8 mouse cellular contexts compared by ENCODE assay signal in genomic region chr15:12204319-12205159, GRCm38 (mm10). TPM values are rescaled to one million over a fixed set of nuclear protein-coding genes. Genes with fewer than 3 reads are reported as not detected.
A peak's percentile ranks its signal among the peaks of the same experiment; 100 is the strongest.
DNase-seq lines count a peak whose midpoint lies in the region; ATAC-seq lines count a peak whose summit lies in the region.

Mtmr12 (plus strand) TSS chr15:12205028.

- H3K27ac ChIP-seq in hindbrain, embryonic 16.5 days (ENCODE audit: low read depth, low read length) = peak within 1 kb of the TSS; percentile 93
- peak within 1 kb of the TSS; percentile 53 for H3K27ac ChIP-seq in macrophage

- no peaks in the 10 kb centered on the region for H3K9me3 ChIP-seq in hindbrain, embryonic 16.5 days (ENCODE audit: control insufficient read depth, low read length)

- H3K36me3 ChIP-seq in hindbrain, embryonic 16.5 days (ENCODE audit: control insufficient read depth, insufficient read depth, low read length) = no peaks in the 10 kb centered on the region
- H3K36me3 ChIP-seq in macrophage (ENCODE audit: inconsistent target) = no peaks in the 10 kb centered on the region

- peak within 1 kb of the TSS; percentile 73 for H3K4me2 ChIP-seq in hindbrain, embryonic 16.5 days (ENCODE audit: low read length)

- 0 out of 2 replicates have a peak, but pooled peaks cover 2% of the 10 kb centered on the region for H3K27me3 ChIP-seq in hindbrain, embryonic 16.5 days (replicated peaks; ENCODE audit: control insufficient read depth, insufficient read depth, low read length)

- H3K4me3 ChIP-seq in hindbrain, embryonic 16.5 days (ENCODE audit: low read length) = peak within 1 kb of the TSS; percentile 97
- peak within 1 kb of the TSS; percentile 68 for H3K4me3 ChIP-seq in macrophage (ENCODE audit: inconsistent target)

- ATAC-seq in hindbrain, embryonic 16.5 days = peak; percentile 97

- WGBS in hindbrain, embryonic 16.5 days = 0% methylated on average over 42 of the region's 58 CpGs
- 1% methylated on average over 46 of the region's 58 CpGs for WGBS in macrophage (ENCODE audit: missing documents)

- peaks cover 22% of the 10 kb centered on the region for H3K4me1 ChIP-seq in hindbrain, embryonic 16.5 days (ENCODE audit: control insufficient read depth, insufficient read depth, low read depth, low read length)

- peak within 1 kb of the TSS; percentile 98 for H3K9ac ChIP-seq in hindbrain, embryonic 16.5 days (ENCODE audit: low read depth, low read length)

- peak; percentile 97 for DNase-seq in WW6 (ENCODE audit: low read depth, low spot score)
- peak; percentile 98 to 100 for DNase-seq in cerebellum, postnatal 4 days (ENCODE audit: low spot score in 2 of 2)
- peak; percentile 100 for DNase-seq in gastrocnemius, adult 18-20 months (ENCODE audit: low spot score)
- DNase-seq in left cerebral cortex, adult 18-20 months (ENCODE audit: low spot score in 2 of 2) = peak; percentile 99 to 100
- DNase-seq in right cerebral cortex, adult 18-20 months = peak; percentile 100
- DNase-seq in urinary bladder, postnatal 10 days (ENCODE audit: low spot score) = peak; percentile 99

- peaks cover 42% of the 10 kb centered on the region for H3K79me2 ChIP-seq in macrophage (ENCODE audit: inconsistent target)

RNA-seq across cellular contexts. Expression of gene Mtmr12, which starts in this region (rescaled TPM):
- total RNA-seq in gastrocnemius, adult 18-20 months (2021) = 1 to 10 TPM; 2.2 to 4.0 TPM
- polyA plus RNA-seq in hindbrain, embryonic 16.5 days (2015; fragmentation: Nextera tagmentation; extraction: Ambion mirVana) = 7.1 and 9.1 TPM in 2 replicates
- 10 to 100 TPM; 52.2 to 56.4 TPM for total RNA-seq in left cerebral cortex, adult 18-20 months (2021)
- 100 to 1,000 TPM in 7 of 26 experiments, 10 to 100 TPM in 19; 20.6 to 207 (median 44.1) TPM for total RNA-seq in macrophage (2018; cell fraction: chromatin; rRNA removed)
- total RNA-seq in macrophage (2018; cell fraction: cytosol; rRNA removed) = 10 to 100 TPM; 13.2 to 54.2 (median 18.2) TPM
- 100 to 1,000 TPM in 2 of 26 experiments, 10 to 100 TPM in 24; 20.7 to 143 (median 40.1) TPM for total RNA-seq in macrophage (2018; cell fraction: nucleus; rRNA removed)
- polyA plus RNA-seq in macrophage (2018) = 9.5 to 17.6 TPM (median 12.1 TPM) in 3 replicates

Comparison
In these comparisons a context has a peak if more than half of its experiments do, and no peak if none do; other contexts are left out.
1. Peak in every context shown above with its lines: DNase-seq, ATAC-seq, H3K4me3 ChIP-seq and H3K27ac ChIP-seq.
2. RNA of gene Mtmr12 (total RNA-seq): 52.2 to 56.4 TPM in left cerebral cortex, adult 18-20 months; 2.2 to 4.0 TPM in gastrocnemius, adult 18-20 months; every median in the first group is over 10 times any median in the second.